ENCODE assay signal across 1 mouse cellular context in genomic region chr13:23682947-23683754, GRCm38 (mm10).
TF ChIP-seq lines count a peak whose summit lies in the region.

No protein-coding gene starts in this region.

TF ChIP-seq in MEL, 35 proteins besides CTCF, POLR2A, EP300 and RAD21:
- 0 out of 2 replicates have a peak, but pooled peaks have one; percentile 85 for TF ChIP-seq UBTF (IDR thresholded peaks at IDR 0.05; ENCODE audit: borderline replicate concordance, insufficient read depth, low read depth, low read length)
- TF ChIP-seq POLR2AphosphoS5 (IDR thresholded peaks at IDR 0.05; ENCODE audit: borderline replicate concordance, low read depth, low read length), result peak; percentile 98; the same call in 1 of the 2 replicates
